10 mouse cellular contexts compared by ENCODE assay signal in genomic region chr9:47828762-47829161, GRCm38 (mm10).
DNase-seq lines count a peak whose midpoint lies in the region; ATAC-seq lines count a peak whose summit lies in the region.
"Had no signal": no experiment of that assay in that cellular context is flagged by ENCODE, and none has a peak within 500 bp of the region (broad histone marks: within the 10 kb centered on the region; RNA-seq: fewer than 3 reads in every experiment).

No protein-coding gene starts in this region.

- H3K9ac ChIP-seq in heart, embryonic 13.5 days: 0 out of 2 replicates have a peak overlapping the region, but pooled peaks have one; percentile 24
- H3K9ac ChIP-seq in limb, embryonic 12.5 days (replicated peaks): no peak overlapping the region
- H3K9ac ChIP-seq: liver, embryonic 13.5 days had no signal

- H3K4me3 ChIP-seq in heart, embryonic 13.5 days: peak overlapping the region; percentile 38
- H3K4me3 ChIP-seq in forebrain, embryonic 10.5 days: peak overlapping the region; percentile 34
- no peak overlapping the region for H3K4me3 ChIP-seq in limb, embryonic 12.5 days (replicated peaks)
- H3K4me3 ChIP-seq: erythroblast, embryonic 14.5 days; liver, embryonic 13.5 days had no signal

- no peak for DNase-seq in heart, adult 8-10 months (ENCODE audit: low spot score)
- peak; percentile 80 for DNase-seq in R1 (ENCODE audit: low read depth, low spot score)
- DNase-seq in forebrain, embryonic 10.5 days (ENCODE audit: extremely low spot score, low spot score): no peak
- DNase-seq in neural tube, embryonic 10.5 days (ENCODE audit: extremely low spot score, low spot score): peak; percentile 35
- DNase-seq in retina, embryonic 14.5 days (ENCODE audit: low spot score): no peak
- DNase-seq: liver, embryonic 13.5 days had no signal

- H3K36me3 ChIP-seq in heart, embryonic 13.5 days: no peaks in the 10 kb centered on the region
- H3K36me3 ChIP-seq in forebrain, embryonic 10.5 days (replicated peaks): peaks cover 10% of the 10 kb centered on the region
- no peaks in the 10 kb centered on the region for H3K36me3 ChIP-seq in limb, embryonic 12.5 days
- H3K36me3 ChIP-seq: liver, embryonic 13.5 days had no signal

- WGBS in heart, embryonic 13.5 days: 19% methylated on average over 13 of the region's 13 CpGs
- 6% methylated on average over 13 of the region's 13 CpGs for WGBS in forebrain, embryonic 10.5 days
- WGBS in limb, embryonic 12.5 days: 22% methylated on average over 13 of the region's 13 CpGs

- no peak for ATAC-seq in heart, embryonic 13.5 days (ENCODE audit: extremely low read depth, insufficient number of reproducible peaks, low FRiP score, low TSS enrichment)
- ATAC-seq in limb, embryonic 12.5 days (ENCODE audit: insufficient number of reproducible peaks, insufficient read depth, low FRiP score, low TSS enrichment, low read depth): no peak
- no peak for ATAC-seq in erythroid progenitor cell, adult 5-6 weeks (replicated peaks; ENCODE audit: low FRiP score, poor library complexity, severe bottlenecking)

- H3K4me1 ChIP-seq in heart, embryonic 13.5 days: peaks cover 31% of the 10 kb centered on the region
- H3K4me1 ChIP-seq in forebrain, embryonic 10.5 days: peaks cover 72% of the 10 kb centered on the region
- peaks cover 38% of the 10 kb centered on the region for H3K4me1 ChIP-seq in limb, embryonic 12.5 days (replicated peaks)
- H3K4me1 ChIP-seq: liver, embryonic 13.5 days had no signal

- H3K4me2 ChIP-seq in heart, embryonic 13.5 days: peak overlapping the region; percentile 64
- H3K4me2 ChIP-seq in limb, embryonic 12.5 days: peak overlapping the region; percentile 33
- H3K4me2 ChIP-seq: liver, embryonic 13.5 days had no signal

- H3K27ac ChIP-seq in heart, embryonic 13.5 days (replicated peaks): no peak overlapping the region
- peak overlapping the region; percentile 40; the same call in 1 of the 2 replicates for H3K27ac ChIP-seq in forebrain, embryonic 10.5 days
- H3K27ac ChIP-seq in limb, embryonic 12.5 days: no peak overlapping the region
- H3K27ac ChIP-seq: liver, embryonic 13.5 days had no signal

- H3K27me3 ChIP-seq in heart, embryonic 13.5 days (replicated peaks): no peaks in the 10 kb centered on the region
- peaks cover 28% of the 10 kb centered on the region for H3K27me3 ChIP-seq in forebrain, embryonic 10.5 days (ENCODE audit: poor library complexity, severe bottlenecking)
- no peaks in the 10 kb centered on the region for H3K27me3 ChIP-seq in limb, embryonic 12.5 days
- H3K27me3 ChIP-seq: liver, embryonic 13.5 days had no signal

- H3K9me3 ChIP-seq in heart, embryonic 13.5 days: no peaks in the 10 kb centered on the region
- H3K9me3 ChIP-seq in forebrain, embryonic 10.5 days: no peaks in the 10 kb centered on the region
- no peaks in the 10 kb centered on the region for H3K9me3 ChIP-seq in limb, embryonic 12.5 days
- H3K9me3 ChIP-seq: liver, embryonic 13.5 days had no signal

Comparison
In these comparisons a context has a peak if more than half of its experiments do, and no peak if none do; other contexts are left out.
1. DNase-seq: peak in R1 (single experiment) and neural tube, embryonic 10.5 days (single experiment); none in heart, adult 8-10 months (single experiment), forebrain, embryonic 10.5 days (single experiment) and retina, embryonic 14.5 days (single experiment).